Mouse (Mus musculus): ENCODE results near the gene Tekt4.

Tekt4 gene

DNA sequence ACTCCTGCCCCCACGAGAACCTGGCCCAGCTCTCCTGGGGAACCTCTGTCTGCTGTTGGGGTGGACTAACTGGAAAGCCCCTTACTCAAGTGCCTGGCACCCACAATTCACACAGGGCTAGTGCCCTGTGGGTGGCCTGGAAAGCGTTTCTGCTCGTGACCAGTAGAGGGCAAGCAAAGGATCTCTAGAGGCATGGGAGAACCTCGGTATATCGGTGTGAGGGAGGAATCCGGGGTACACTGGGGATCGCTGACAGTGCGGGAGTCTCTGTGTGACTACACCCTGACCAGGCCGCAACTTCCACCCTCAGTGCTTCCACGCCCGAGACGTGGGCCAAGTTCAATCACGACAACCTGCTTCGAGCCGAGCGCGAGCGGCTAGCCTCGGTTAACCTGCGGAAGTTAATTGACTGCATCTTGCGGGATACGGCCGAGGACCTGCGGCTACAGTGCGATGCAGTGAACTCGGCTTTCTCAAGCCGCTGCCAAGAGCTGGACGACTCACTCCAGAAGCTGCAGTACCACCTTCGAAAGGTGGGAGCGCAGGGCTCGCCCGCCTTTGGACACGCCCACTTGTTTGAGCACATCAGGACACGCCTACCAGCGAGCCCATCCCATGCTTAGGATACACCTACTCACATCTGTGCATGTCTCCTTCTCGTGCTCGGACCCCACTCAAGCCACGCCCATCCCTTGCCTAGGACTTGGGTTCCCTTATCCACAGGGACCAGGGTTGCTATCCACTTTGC is 20.1 kb downstream of the Tekt4 start:
- intact Hi-C loops (cut with DNase I): loop anchor here (5.0 kb wide), 1 partner anchor 182 kb away; no protein-coding TSS in a partner anchor

DNA sequence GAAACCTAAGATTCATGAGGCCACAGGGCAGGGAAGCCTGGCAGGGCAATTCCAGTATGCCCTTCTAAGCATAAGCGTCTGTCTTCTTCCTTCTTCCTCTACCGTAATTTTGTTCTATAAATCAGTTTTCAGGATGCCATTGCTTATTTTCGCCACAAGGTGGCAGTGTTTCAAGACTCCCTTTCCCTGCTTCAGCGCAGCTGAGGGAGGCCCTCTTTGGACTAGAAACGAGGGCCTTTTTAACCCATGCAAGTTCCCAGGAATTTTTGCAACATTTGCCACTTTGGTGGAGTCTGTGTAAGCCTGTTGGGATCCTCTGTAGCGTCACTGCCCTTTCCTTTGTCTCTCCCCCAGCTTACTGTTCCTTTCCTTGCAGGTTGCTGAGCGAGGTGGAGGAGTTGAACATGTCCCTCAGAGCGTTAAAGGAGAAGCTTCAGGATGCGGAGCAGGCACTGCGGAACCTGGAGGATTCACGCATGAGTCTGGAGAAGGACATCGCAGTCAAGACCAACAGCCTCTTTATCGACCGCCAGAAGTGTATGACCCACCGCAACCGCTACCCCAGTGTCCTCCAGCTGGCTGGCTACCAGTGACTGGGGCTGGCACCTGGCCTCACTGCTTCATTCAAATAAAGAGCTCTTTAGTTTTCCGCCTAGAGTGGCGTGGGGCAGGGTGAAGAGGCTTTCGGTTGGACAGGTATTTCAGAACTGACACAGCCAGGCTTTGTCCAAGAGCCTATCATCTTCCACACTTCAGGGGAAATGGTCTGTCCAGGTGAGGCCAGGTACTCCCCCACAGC is 21.7 kb downstream of the Tekt4 start:
- intact Hi-C loops (cut with DNase I): loop anchor here (1.0 kb wide), 2 partner anchors 31 to 222 kb away; no protein-coding TSS in a partner anchor

DNA sequence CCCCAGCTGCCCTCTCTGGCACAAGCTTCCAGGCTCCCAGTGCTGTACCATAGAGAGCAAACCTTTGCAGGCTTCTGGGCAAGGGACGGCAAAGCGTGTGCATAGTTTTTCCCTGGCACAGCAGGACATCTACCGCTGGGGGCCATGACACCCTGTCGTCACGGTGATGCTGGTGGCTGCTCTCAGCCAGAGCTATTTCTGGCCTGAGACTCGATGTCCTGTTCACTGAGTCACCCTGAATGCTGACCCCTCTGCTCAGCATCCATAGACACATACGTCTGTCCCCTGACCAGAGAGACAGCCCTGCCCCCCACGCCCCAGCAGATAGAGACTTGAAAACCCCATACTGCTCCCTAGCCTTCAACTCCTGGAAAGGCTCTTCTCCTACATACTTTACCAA is 25.7 kb downstream of the Tekt4 start:
- intact Hi-C loops (cut with DNase I): no loop called here

DNA sequence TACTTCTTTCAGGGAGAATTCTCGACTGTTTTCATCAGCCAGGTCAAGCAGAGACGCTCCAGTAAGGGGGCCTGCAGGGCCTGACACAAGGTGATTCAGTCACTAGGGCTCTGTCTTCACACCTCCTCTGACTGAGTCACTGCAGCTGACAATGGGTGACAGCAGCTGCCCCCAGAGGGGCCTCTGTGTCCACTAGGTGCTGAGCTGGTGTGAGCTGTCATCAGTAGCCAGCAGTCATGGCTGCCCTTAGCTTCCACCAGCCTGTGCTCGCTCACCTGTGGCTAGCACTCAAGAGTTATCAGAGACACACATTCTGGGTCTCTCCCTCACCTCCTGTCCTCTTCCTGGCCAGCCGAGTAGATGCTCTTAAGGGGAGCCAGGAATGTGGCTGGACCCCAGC is 26.4 kb downstream of the Tekt4 start:
- intact Hi-C loops (cut with DNase I): no loop called here

DNA sequence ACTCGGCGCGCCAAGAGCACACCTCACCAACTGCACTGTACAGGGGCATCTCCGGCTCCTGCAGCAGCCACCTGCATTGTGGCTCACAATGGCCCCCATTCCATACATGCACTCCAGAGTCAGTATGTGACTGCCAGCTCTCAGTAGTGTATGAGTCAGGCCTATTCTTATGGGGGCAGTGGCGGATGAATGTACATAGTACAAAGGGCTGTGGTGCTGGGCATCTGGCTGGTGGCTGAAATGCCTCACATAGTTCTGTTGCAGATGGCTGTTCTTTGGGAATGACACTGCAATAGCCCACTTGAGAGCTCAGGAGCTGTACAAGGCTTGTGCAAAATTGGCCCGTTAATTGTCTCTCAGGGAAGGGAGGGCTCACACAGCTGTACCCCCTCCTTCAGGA is 27.7 kb downstream of the Tekt4 start:
- intact Hi-C loops (cut with DNase I): no loop called here

DNA sequence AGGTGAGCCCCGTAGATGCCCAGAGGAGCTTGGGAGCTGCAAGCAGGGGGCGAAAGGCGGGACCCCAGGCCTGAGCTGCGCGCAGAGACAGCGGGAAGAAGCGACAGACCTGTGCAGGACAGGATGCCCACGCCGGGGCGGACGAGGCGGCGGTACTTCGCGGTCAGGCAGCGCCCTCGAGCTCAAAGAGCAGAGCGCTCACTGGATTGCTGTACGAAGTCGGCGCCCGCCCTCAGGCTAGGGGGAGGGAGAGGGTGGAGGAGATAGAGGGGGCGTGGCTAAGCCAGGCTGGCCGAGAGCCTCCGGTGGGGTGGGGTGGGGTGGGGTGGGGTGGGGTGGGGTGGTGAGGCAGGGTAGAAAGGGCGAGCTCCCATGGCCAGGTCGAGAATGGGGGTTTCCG is 42.6 kb downstream of the Tekt4 start, which contains the start of gene Sstr5:
Gene Sstr5, minus strand, starts transcription at position 276 of the 400 bp plus-strand sequence.
- intact Hi-C loops (cut with DNase I): no loop called here

DNA sequence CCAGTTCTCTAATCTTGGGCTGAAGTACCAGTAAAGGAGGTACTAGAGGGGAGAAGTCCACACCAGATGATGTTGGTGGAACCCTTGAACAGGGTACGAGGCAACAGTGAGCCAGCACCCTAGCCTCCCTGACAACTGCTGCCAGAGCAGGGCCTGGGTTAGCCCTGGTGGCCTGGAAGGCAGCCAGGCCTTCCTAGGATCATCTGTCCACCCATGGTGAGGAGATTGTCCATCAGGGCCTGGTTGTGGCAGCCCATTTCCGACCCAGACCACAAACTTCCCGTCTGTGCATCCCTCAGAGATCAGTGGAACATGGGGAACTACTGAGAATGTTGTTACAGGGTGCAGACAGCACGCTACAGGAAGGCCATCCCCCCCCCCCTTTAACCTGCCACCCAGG is 48.2 kb downstream of the Tekt4 start:
- intact Hi-C loops (cut with DNase I): no loop called here

DNA sequence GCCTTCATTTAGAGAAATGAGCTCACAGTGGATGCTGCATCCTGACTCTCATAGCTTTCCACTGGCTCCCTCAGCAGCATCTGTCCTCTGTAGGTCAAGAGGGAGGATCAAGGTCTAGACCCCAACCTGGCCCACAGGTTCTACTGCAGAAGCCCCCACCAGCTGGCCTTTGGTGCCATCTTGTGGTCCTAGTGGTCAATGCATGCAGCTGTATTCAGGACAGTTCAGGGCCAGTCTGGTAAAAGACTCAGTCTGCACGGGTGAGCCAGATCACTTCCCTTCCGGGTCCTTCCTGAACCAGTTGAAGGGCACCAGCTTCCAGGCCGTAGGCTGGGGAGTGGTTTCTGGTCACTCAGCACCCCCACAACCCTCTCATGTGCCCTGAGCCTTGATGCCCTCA is 53.4 kb downstream of the Tekt4 start:
- intact Hi-C loops (cut with DNase I): loop anchor here (1.0 to 5.0 kb wide), 2 partner anchors 31 to 110 kb away; no protein-coding TSS in a partner anchor

DNA sequence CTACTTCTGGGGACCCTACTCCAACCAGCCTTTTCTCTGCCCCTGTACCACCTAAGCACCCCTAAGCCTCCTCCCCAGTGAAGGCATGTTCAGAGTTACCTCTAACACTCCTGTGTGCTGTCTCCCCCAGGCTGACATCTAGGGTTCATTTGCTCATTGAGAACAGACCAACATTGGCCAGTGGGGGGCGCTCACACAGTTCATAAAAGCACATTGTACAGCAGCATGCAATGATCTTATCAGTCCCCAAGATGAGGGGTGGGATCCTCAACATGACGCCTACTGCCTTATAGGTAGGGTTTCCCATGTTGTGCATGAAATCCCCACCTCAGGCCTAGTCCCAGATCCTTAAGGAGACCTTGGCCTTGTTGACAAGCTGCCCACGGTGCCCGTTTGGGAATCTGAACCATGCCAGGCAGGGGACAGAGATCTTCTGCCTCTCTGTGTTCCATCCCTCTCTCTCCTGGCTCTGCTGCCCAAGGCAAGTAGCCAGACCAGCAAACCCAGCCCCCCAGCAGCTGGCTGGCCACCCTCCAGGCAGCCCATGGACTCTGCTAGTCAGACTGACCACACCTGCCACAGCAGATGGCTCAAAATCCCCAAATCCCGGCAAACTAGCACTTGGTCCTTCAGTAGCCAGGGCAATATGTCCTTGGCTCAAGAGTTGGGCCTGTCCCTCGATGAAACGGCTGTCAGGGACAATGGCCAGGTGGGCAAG is 54.6 kb downstream of the Tekt4 start:
- intact Hi-C loops (cut with DNase I): loop anchor here (5.0 kb wide), 1 partner anchor 112 kb away; no protein-coding TSS in a partner anchor

DNA sequence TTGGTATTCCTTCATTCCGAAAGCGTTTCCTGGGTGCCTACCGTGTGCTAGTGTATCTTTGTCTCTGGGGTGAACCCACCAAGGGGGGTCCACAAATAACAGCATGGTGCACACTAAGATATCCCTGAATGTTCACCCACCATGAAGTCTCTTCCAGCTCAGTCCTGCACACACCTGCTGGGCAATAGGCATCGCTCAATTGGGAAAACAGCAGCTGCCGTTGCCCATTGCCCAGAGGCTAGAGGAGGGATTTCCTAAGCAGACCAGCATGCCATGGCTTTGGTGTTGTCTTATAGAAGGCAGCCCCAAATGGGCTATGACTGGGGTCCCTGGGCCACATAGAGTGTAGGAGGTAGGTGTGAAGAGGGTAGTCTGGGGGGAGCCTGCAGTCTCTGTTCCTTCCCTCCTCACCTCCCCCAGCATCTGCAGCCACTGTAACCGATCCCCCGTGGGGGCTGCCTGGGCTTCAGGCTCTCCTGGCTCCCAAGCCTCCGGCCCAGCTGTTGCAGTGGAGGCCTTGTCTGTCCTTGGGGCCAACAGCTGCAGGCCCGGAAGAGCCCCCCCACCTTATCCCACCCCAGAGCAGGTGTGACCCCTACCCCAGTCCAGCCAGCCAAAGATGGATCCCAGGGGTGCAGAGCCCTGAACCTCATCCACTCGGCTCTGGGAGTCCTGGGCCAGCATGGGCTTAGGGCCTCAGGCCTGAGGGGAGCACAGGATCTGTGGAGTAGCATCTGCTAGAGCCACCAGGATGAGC is 55.8 kb downstream of the Tekt4 start:
- intact Hi-C loops (cut with DNase I): no loop called here

DNA sequence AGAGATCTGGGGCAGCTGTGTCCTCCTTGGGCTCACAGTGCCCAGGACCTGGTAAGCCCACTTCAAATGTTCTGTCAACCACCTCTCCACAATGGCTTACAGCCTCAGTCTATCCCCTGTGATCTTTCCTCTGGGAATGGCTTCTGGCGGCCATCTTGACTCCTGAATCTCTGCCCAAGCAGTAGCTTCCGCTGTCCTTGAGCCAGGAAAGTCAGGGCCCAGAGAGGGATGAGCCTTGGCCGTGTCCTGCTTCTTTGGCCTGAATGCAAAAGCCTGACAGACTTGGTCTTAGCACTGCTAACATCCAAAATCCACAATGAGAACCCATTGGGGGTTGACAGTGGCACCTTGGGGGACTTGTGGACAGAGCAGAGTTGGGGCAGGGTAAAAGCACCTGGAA is 57.5 kb downstream of the Tekt4 start:
- intact Hi-C loops (cut with DNase I): no loop called here

DNA sequence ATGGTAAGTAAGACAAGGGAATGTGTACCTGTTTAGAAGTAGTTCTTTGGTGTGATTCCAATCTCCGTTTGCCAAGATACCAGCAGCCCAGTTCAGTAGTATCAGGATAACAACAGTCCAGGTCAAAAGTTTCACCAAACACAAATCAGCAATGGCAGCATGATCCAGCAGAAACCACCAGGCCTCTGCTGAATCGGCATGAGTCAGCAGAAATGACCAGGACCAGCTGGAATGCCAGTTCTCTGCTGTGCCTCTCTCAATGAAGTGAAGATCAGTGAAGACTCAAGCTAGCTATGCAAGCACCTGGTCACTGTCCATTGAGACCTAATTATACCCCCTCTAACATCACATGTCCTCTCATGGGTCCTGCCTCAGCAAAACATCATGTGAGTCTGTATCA is 59.6 kb downstream of the Tekt4 start:
- intact Hi-C loops (cut with DNase I): no loop called here

DNA sequence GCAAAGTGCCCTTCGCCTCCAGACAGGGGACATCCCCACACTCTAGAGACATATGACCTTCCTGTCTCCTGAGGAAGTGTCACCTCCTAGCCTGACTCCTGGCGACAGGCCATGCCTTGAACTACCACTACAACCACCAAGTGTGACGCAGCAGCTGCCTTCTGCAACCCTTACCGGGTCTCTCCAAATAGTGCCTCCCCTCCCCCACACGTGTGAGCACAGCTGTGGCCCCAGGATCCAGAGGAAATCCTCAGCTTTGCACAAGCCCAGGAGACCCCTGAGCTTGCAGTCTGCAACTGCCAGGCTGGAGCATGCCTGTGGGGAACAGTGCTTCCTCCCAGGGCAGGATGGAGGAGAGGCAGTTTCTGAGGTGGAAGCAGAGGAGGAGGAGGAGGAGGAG is 61.9 kb downstream of the Tekt4 start:
- intact Hi-C loops (cut with DNase I): no loop called here

DNA sequence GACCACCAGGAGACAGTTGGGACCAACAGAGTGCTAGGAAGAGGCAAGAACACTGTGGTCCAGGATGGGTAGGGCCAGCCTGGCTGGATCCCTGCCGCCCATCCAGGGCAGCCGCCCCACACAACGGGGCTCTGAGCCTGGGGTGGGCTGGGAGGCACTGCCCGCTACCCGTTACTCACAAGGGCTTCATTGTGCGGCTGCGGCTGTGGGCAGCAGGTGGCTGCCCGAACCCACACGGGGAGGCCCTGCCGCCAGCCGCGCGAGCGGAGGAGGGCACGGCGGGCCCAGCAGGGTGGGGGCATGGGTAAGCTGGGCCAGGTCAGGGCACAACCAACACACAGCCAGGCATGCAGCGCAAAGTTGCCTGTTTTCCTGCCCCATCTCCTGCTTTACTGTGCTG is 63.7 kb downstream of the Tekt4 start:
- intact Hi-C loops (cut with DNase I): no loop called here

DNA sequence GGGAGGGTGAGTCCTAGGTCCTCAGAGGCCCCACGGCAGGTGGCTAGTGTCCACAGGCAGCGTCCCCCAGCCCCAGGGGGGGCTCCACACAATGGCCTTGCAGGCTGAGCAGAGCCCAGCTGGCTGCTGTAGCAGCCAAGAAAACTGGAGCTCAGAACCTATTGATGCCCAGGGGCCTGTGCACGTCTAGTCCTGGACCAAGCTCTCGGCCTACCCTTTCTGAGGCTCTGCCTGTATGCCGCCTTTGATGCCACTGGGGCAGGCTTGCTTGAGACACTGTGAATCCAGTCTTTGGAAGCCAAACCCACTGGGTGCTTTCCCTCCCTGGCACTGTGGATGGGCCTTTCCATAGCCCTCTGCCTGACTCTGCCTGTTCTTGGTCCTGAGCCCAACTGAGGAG is 65.1 kb downstream of the Tekt4 start:
- intact Hi-C loops (cut with DNase I): no loop called here

DNA sequence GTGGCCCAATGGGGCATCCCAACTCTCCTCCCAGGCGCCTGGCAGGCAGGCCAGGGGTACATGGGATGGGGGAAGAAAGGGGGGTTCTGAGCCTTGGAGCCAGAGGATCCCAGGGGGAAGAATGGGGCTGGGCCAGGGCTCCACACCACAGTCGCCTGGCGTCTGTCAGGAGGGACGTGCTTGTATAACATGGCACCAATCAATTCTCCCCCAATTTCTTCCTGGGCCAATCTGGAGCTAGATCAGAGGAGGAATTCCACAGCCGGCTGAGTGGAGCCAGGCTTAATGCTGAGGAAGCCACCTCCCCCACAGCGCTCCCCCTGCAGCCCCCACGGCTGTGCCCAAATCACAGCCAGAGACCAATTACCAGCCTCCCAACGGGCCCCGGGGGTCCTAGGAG is 66.1 kb downstream of the Tekt4 start:
- intact Hi-C loops (cut with DNase I): no loop called here

DNA sequence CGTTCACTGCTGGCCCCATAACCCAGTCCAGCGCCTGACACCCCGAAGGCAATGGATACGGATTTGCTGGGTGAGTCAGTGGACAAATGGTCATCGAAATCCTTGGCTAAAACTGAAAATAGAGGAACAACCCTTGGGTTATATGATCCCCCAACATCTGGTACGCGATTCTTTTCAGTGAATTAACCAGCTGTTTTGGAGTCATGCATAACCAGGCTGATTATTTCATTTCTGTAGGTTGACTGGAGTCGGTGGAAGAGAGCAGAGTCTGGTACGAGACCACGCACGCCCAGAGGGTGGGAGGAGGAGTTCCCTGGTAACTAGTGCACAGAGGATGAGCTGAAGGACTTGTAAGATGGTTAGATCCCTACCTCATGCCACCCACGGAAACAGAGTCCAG is 67.7 kb downstream of the Tekt4 start:
- intact Hi-C loops (cut with DNase I): no loop called here
